Mouse (Mus musculus): ENCODE measurements around the gene Mob3b. TPM values are rescaled to one million over a fixed set of nuclear protein-coding genes. Genes with fewer than 3 reads are reported as not detected.
A peak's percentile ranks its signal among the peaks of the same experiment; 100 is the strongest.

The Mob3b gene
- polyA plus RNA-seq, 1 experiment from 2014 or later: 9.7 TPM

GRCm38 (mm10) chr4:35155132-35155922, 2.0 kb downstream of the Mob3b start:
- no peaks in the 10 kb centered on the region for H3K9me3 ChIP-seq (ENCODE audit: control insufficient read depth, low read length)
- ATAC-seq (ENCODE audit: insufficient number of reproducible peaks, low FRiP score, low TSS enrichment, low read depth): no peak
- H3K4me2 ChIP-seq (ENCODE audit: low read depth, severe bottlenecking): peak overlapping the region; percentile 89
- whole genome bisulfite sequencing: 25% methylated on average over 20 of the region's 20 CpGs
- H3K27me3 ChIP-seq (ENCODE audit: control insufficient read depth, insufficient read depth, low read length): no peaks in the 10 kb centered on the region
- peak; percentile 72 for DNase-seq (ENCODE audit: low spot score)
- H3K9ac ChIP-seq (ENCODE audit: low read length): no peak overlapping the region; the same call in 1 of the 2 replicates
- 0 out of 2 replicates have a peak, but pooled peaks cover 2% of the 10 kb centered on the region for H3K4me1 ChIP-seq (ENCODE audit: control insufficient read depth, insufficient read depth, low read length)
- peak overlapping the region; percentile 64 for H3K4me3 ChIP-seq (ENCODE audit: low read depth, low read length)
- H3K27ac ChIP-seq (replicated peaks; ENCODE audit: low read depth, low read length): no peak overlapping the region
- H3K36me3 ChIP-seq (ENCODE audit: control insufficient read depth, insufficient read depth, low read length): no peaks in the 10 kb centered on the region

- WGBS: 12% methylated on average over 3 of the region's 3 CpGs
- Histone ChIP-seq H3K9ac (ENCODE audit: low read length) (no peak overlapping the region), H3K27me3 (ENCODE audit: control insufficient read depth, insufficient read depth, low read length) (no peaks in the 10 kb centered on the region), H3K4me2 (ENCODE audit: low read depth, severe bottlenecking) (no peak overlapping the region), H3K27ac (replicated peaks; ENCODE audit: low read depth, low read length) (no peak overlapping the region), H3K36me3 (ENCODE audit: control insufficient read depth, insufficient read depth, low read length) (no peaks in the 10 kb centered on the region), H3K4me1 (ENCODE audit: control insufficient read depth, insufficient read depth, low read length) (0 out of 2 replicates have a peak, but pooled peaks cover 2% of the 10 kb centered on the region), H3K4me3 (ENCODE audit: low read depth, low read length) (no peak overlapping the region), H3K9me3 (ENCODE audit: control insufficient read depth, low read length) (no peaks in the 10 kb centered on the region)
- DNase-seq (ENCODE audit: low spot score) (no peak), ATAC-seq (ENCODE audit: insufficient number of reproducible peaks, low FRiP score, low TSS enrichment, low read depth) (no peak)
These were observed 3.2 kb downstream of the Mob3b start for GRCm38 (mm10) chr4:35154051-35154450.

- Histone ChIP-seq H3K36me3 (ENCODE audit: control insufficient read depth, insufficient read depth, low read length) (no peaks in the 10 kb centered on the region), H3K4me1 (ENCODE audit: control insufficient read depth, insufficient read depth, low read length) (0 out of 2 replicates have a peak, but pooled peaks cover 2% of the 10 kb centered on the region), H3K4me3 (ENCODE audit: low read depth, low read length) (no peak within 1 kb of the TSS), H3K9me3 (ENCODE audit: control insufficient read depth, low read length) (no peaks in the 10 kb centered on the region), H3K27ac (replicated peaks; ENCODE audit: low read depth, low read length) (no peak within 1 kb of the TSS), H3K4me2 (ENCODE audit: low read depth, severe bottlenecking) (no peak within 1 kb of the TSS), H3K9ac (ENCODE audit: low read length) (no peak within 1 kb of the TSS), H3K27me3 (ENCODE audit: control insufficient read depth, insufficient read depth, low read length) (no peaks in the 10 kb centered on the region)
- WGBS: 77% methylated on average over 4 of the region's 4 CpGs
- DNase-seq (ENCODE audit: low spot score): no peak
- no peak for ATAC-seq (ENCODE audit: insufficient number of reproducible peaks, low FRiP score, low TSS enrichment, low read depth)
These were observed 5.5 kb downstream of the Mob3b start, which contains the start of gene Ifnk for GRCm38 (mm10) chr4:35151756-35152155. TSS of gene Ifnk (plus strand) at chr4:35152056.

- no peak for DNase-seq (ENCODE audit: low spot score)
- 0 out of 2 replicates have a peak, but pooled peaks cover 2% of the 10 kb centered on the region for H3K4me1 ChIP-seq (ENCODE audit: control insufficient read depth, insufficient read depth, low read length)
- H3K9ac ChIP-seq (ENCODE audit: low read length): no peak overlapping the region
- no peaks in the 10 kb centered on the region for H3K9me3 ChIP-seq (ENCODE audit: control insufficient read depth, low read length)
- H3K36me3 ChIP-seq (ENCODE audit: control insufficient read depth, insufficient read depth, low read length): no peaks in the 10 kb centered on the region
- H3K27me3 ChIP-seq (ENCODE audit: control insufficient read depth, insufficient read depth, low read length): no peaks in the 10 kb centered on the region
- no peak overlapping the region for H3K4me3 ChIP-seq (ENCODE audit: low read depth, low read length)
- ATAC-seq (ENCODE audit: insufficient number of reproducible peaks, low FRiP score, low TSS enrichment, low read depth): no peak
- H3K4me2 ChIP-seq (ENCODE audit: low read depth, severe bottlenecking): no peak overlapping the region
- no peak overlapping the region for H3K27ac ChIP-seq (replicated peaks; ENCODE audit: low read depth, low read length)
- WGBS: 87% methylated on average over 3 of the region's 3 CpGs
These were observed 6.6 kb downstream of the Mob3b start for GRCm38 (mm10) chr4:35150706-35151105.

GRCm38 (mm10) chr4:35148326-35148725, 9.0 kb downstream of the Mob3b start:
- Histone ChIP-seq H3K27ac (replicated peaks; ENCODE audit: low read depth, low read length) (no peak overlapping the region), H3K36me3 (ENCODE audit: control insufficient read depth, insufficient read depth, low read length) (no peaks in the 10 kb centered on the region), H3K9ac (ENCODE audit: low read length) (no peak overlapping the region), H3K27me3 (ENCODE audit: control insufficient read depth, insufficient read depth, low read length) (no peaks in the 10 kb centered on the region), H3K4me3 (ENCODE audit: low read depth, low read length) (no peak overlapping the region), H3K9me3 (ENCODE audit: control insufficient read depth, low read length) (no peaks in the 10 kb centered on the region), H3K4me2 (ENCODE audit: low read depth, severe bottlenecking) (no peak overlapping the region), H3K4me1 (ENCODE audit: control insufficient read depth, insufficient read depth, low read length) (no peaks in the 10 kb centered on the region)
- DNase-seq (ENCODE audit: low spot score) (no peak), ATAC-seq (ENCODE audit: insufficient number of reproducible peaks, low FRiP score, low TSS enrichment, low read depth) (no peak)
- WGBS: 94% methylated on average over 4 of the region's 4 CpGs

GRCm38 (mm10) chr4:35146597-35146996, 10.7 kb downstream of the Mob3b start:
- no peak for DNase-seq (ENCODE audit: low spot score)
- WGBS: 93% methylated on average over 5 of the region's 5 CpGs
- H3K4me2 ChIP-seq (ENCODE audit: low read depth, severe bottlenecking): no peak overlapping the region
- no peak for ATAC-seq (ENCODE audit: insufficient number of reproducible peaks, low FRiP score, low TSS enrichment, low read depth)
- H3K9ac ChIP-seq (ENCODE audit: low read length): no peak overlapping the region
- H3K4me1 ChIP-seq (ENCODE audit: control insufficient read depth, insufficient read depth, low read length): no peaks in the 10 kb centered on the region
- no peaks in the 10 kb centered on the region for H3K9me3 ChIP-seq (ENCODE audit: control insufficient read depth, low read length)
- no peak overlapping the region for H3K27ac ChIP-seq (replicated peaks; ENCODE audit: low read depth, low read length)
- no peaks in the 10 kb centered on the region for H3K27me3 ChIP-seq (ENCODE audit: control insufficient read depth, insufficient read depth, low read length)
- no peak overlapping the region for H3K4me3 ChIP-seq (ENCODE audit: low read depth, low read length)
- no peaks in the 10 kb centered on the region for H3K36me3 ChIP-seq (ENCODE audit: control insufficient read depth, insufficient read depth, low read length)

GRCm38 (mm10) chr4:35145726-35146125, 11.6 kb downstream of the Mob3b start:
- ATAC-seq (ENCODE audit: insufficient number of reproducible peaks, low FRiP score, low TSS enrichment, low read depth) (no peak), DNase-seq (ENCODE audit: low spot score) (no peak)
- H3K9ac ChIP-seq (ENCODE audit: low read length): no peak overlapping the region
- H3K27me3 ChIP-seq (ENCODE audit: control insufficient read depth, insufficient read depth, low read length): no peaks in the 10 kb centered on the region
- H3K4me2 ChIP-seq (ENCODE audit: low read depth, severe bottlenecking): no peak overlapping the region
- H3K4me3 ChIP-seq (ENCODE audit: low read depth, low read length): no peak overlapping the region
- no peaks in the 10 kb centered on the region for H3K9me3 ChIP-seq (ENCODE audit: control insufficient read depth, low read length)
- no peaks in the 10 kb centered on the region for H3K4me1 ChIP-seq (ENCODE audit: control insufficient read depth, insufficient read depth, low read length)
- WGBS: 92% methylated on average over 10 of the region's 10 CpGs
- no peaks in the 10 kb centered on the region for H3K36me3 ChIP-seq (ENCODE audit: control insufficient read depth, insufficient read depth, low read length)
- H3K27ac ChIP-seq (replicated peaks; ENCODE audit: low read depth, low read length): no peak overlapping the region

GRCm38 (mm10) chr4:35143472-35144102, 13.7 kb downstream of the Mob3b start:
- no peaks in the 10 kb centered on the region for H3K4me1 ChIP-seq (ENCODE audit: control insufficient read depth, insufficient read depth, low read length)
- no peak overlapping the region for H3K9ac ChIP-seq (ENCODE audit: low read length)
- DNase-seq (ENCODE audit: low spot score) (peak; percentile 43), ATAC-seq (ENCODE audit: insufficient number of reproducible peaks, low FRiP score, low TSS enrichment, low read depth) (no peak)
- H3K9me3 ChIP-seq (ENCODE audit: control insufficient read depth, low read length): no peaks in the 10 kb centered on the region
- H3K27ac ChIP-seq (replicated peaks; ENCODE audit: low read depth, low read length): no peak overlapping the region
- H3K4me3 ChIP-seq (ENCODE audit: low read depth, low read length): no peak overlapping the region
- no peak overlapping the region for H3K4me2 ChIP-seq (ENCODE audit: low read depth, severe bottlenecking)
- H3K36me3 ChIP-seq (ENCODE audit: control insufficient read depth, insufficient read depth, low read length): no peaks in the 10 kb centered on the region
- 57% methylated on average over 12 of the region's 12 CpGs for WGBS
- H3K27me3 ChIP-seq (ENCODE audit: control insufficient read depth, insufficient read depth, low read length): no peaks in the 10 kb centered on the region
